8 mouse cellular contexts compared by ENCODE assay signal in genomic region chr4:101549958-101550591, GRCm38 (mm10). TPM values are rescaled to one million over a fixed set of nuclear protein-coding genes. Genes with fewer than 3 reads are reported as not detected.
DNase-seq lines count a peak whose midpoint lies in the region; ATAC-seq and TF ChIP-seq lines count a peak whose summit lies in the region.

No protein-coding gene starts in this region.

- peaks cover 33% of the 10 kb centered on the region for H3K27me3 ChIP-seq in heart, postnatal 0 days (ENCODE audit: control insufficient read depth, insufficient read depth, low read length)
- no peaks in the 10 kb centered on the region; the same call in 1 of the 2 replicates for H3K27me3 ChIP-seq in testis, adult 2 months (ENCODE audit: control insufficient read depth, insufficient read depth, low read length)

- H3K4me3 ChIP-seq in heart, postnatal 0 days (ENCODE audit: low read depth, low read length) = peak overlapping the region; percentile 31
- peak overlapping the region; percentile 37 for H3K4me3 ChIP-seq in testis, adult 2 months (ENCODE audit: control insufficient read depth, low read depth, low read length)

- H3K9me3 ChIP-seq in heart, postnatal 0 days (replicated peaks; ENCODE audit: control insufficient read depth, low read length) = no peaks in the 10 kb centered on the region

- peaks cover 6% of the 10 kb centered on the region; the same call in 1 of the 2 replicates for H3K4me1 ChIP-seq in heart, postnatal 0 days (ENCODE audit: control insufficient read depth, insufficient read depth)
- H3K4me1 ChIP-seq in testis, adult 2 months (ENCODE audit: control insufficient read depth, insufficient read depth, low read length) = peaks cover 8% of the 10 kb centered on the region

- H3K9ac ChIP-seq in heart, postnatal 0 days (replicated peaks; ENCODE audit: low read depth, low read length) = no peak overlapping the region

- no peak for TF ChIP-seq POLR2A in testis, adult 2 months (IDR thresholded peaks at IDR 0.05; ENCODE audit: control insufficient read depth, low read depth, low read length)

- peak overlapping the region; percentile 53 for H3K4me2 ChIP-seq in heart, postnatal 0 days (ENCODE audit: low read depth, low read length)

- no peak for TF ChIP-seq CTCF in heart, postnatal 0 days (IDR thresholded peaks at IDR 0.05; ENCODE audit: low read depth)
- no peak for TF ChIP-seq CTCF in testis, adult 2 months (IDR thresholded peaks at IDR 0.05; ENCODE audit: control insufficient read depth, insufficient read depth, insufficient replicate concordance, low read depth, low read length)

- TF ChIP-seq EP300 in heart, postnatal 0 days (IDR thresholded peaks at IDR 0.05; ENCODE audit: low read depth) = no peak

- ATAC-seq in heart, postnatal 0 days (ENCODE audit: insufficient read depth, low read depth) = peak; percentile 81
- peak; percentile 56 for ATAC-seq in megakaryocyte-erythroid progenitor cell, adult 5-6 weeks (replicated peaks; ENCODE audit: low FRiP score, low TSS enrichment, poor library complexity, severe bottlenecking)

- peak; percentile 43 for DNase-seq in urinary bladder, postnatal 14 days (ENCODE audit: low spot score)
- DNase-seq in urinary bladder, postnatal 10 days (ENCODE audit: low spot score) = no peak
- DNase-seq in embryo, embryonic 10 days (ENCODE audit: low spot score) = peak; percentile 40
- DNase-seq in heart, postnatal 0 days (ENCODE audit: low spot score) = no peak
- DNase-seq in kidney, postnatal 4 days = peak; percentile 68 to 75
- DNase-seq in right cerebral cortex, postnatal 14 days = no peak

- H3K27ac ChIP-seq in heart, postnatal 0 days (ENCODE audit: low read depth) = no peak overlapping the region
- no peak overlapping the region for H3K27ac ChIP-seq in testis, adult 2 months (ENCODE audit: control insufficient read depth, insufficient read depth, low read depth, low read length)

- no peaks in the 10 kb centered on the region for H3K36me3 ChIP-seq in heart, postnatal 0 days (replicated peaks; ENCODE audit: control insufficient read depth, insufficient read depth, low read length)
- no peaks in the 10 kb centered on the region for H3K36me3 ChIP-seq in testis, adult 2 months (ENCODE audit: control insufficient read depth, insufficient read depth, low read length)

- WGBS in heart, postnatal 0 days = 2% methylated on average over 33 of the region's 33 CpGs

RNA-seq across cellular contexts. Expression of gene Dnajc6, which starts 53.6 kb away (rescaled TPM):
- 1.2 and 11.6 TPM in 2 replicates for total RNA-seq in heart, postnatal 0 days (2014; rRNA removed; ENCODE audit: low replicate concordance)
- polyA plus RNA-seq in heart, postnatal 0 days (2015; fragmentation: Nextera tagmentation; extraction: Ambion mirVana) = 0.07 and 0.08 TPM in 2 replicates
- 35.2 and 35.5 TPM in 2 replicates for total RNA-seq in megakaryocyte-erythroid progenitor cell, adult 5-6 weeks (2014; fragmentation: Nextera tagmentation)
- 40.5 and 40.8 TPM in 2 replicates for total RNA-seq in megakaryocyte-erythroid progenitor cell, adult 5-6 weeks (2017)
- polyA plus RNA-seq in testis, adult 2 months (2012; rRNA removed) = 1.5 TPM in 2 replicates

Comparison
In these comparisons a context has a peak if more than half of its experiments do, and no peak if none do; other contexts are left out.
1. DNase-seq: peak in urinary bladder, postnatal 14 days (single experiment), embryo, embryonic 10 days (single experiment) and kidney, postnatal 4 days (2 of 2); none in urinary bladder, postnatal 10 days (single experiment), heart, postnatal 0 days (single experiment) and right cerebral cortex, postnatal 14 days (single experiment).